Mouse (Mus musculus) neural tube, embryonic 11.5 days (tissue): ENCODE measurements around the gene Il10rb. TPM values are rescaled to one million over a fixed set of nuclear protein-coding genes. Genes with fewer than 3 reads are reported as not detected.
A peak's percentile ranks its signal among the peaks of the same experiment; 100 is the strongest.

Experiments
- ATAC-seq: fragments of 200-750 bp; cut with Nextera tagmentation; 2 replicates; pipeline ENCODE4 v1.8.0; 2017; ENCODE audit warnings: moderate number of reproducible peaks, mild to moderate bottlenecking, moderate TSS enrichment, moderate library complexity; ENCODE audit not compliant: insufficient read depth, low FRiP score, low TSS enrichment
- DNase-seq: peaks from one replicate; pipeline ENCODE4 v3.0.0-alpha.2; 2015; ENCODE audit warnings: low spot score
- H3K27ac ChIP-seq: fragments of 300-500 bp; sonication (generic); 2 replicates; pipeline ENCODE4 v1.5.1; 2014; ENCODE audit warnings: low read depth, mild to moderate bottlenecking, low read length
- H3K27me3 ChIP-seq: fragments of 300-500 bp; sonication (generic); 2 replicates; pipeline ENCODE4 v1.6.1; 2014; ENCODE audit warnings: mild to moderate bottlenecking, low read length, mixed read lengths; ENCODE audit not compliant: control insufficient read depth, insufficient read depth
- H3K36me3 ChIP-seq: fragments of 300-500 bp; sonication (generic); 2 replicates; pipeline ENCODE4 v1.6.1; 2014; ENCODE audit warnings: mild to moderate bottlenecking, low read length, moderate library complexity, mixed read lengths; ENCODE audit not compliant: control insufficient read depth, insufficient read depth
- H3K4me1 ChIP-seq: fragments of 300-500 bp; sonication (generic); 2 replicates; pipeline ENCODE4 v1.6.1; 2014; ENCODE audit warnings: low read length, mixed read lengths; ENCODE audit not compliant: control insufficient read depth, insufficient read depth
- H3K4me2 ChIP-seq: fragments of 300-500 bp; sonication (generic); 2 replicates; pipeline ENCODE4 v1.6.1; 2014; ENCODE audit warnings: low read depth, mild to moderate bottlenecking, moderate library complexity
- H3K4me3 ChIP-seq: fragments of 300-500 bp; sonication (generic); 2 replicates; pipeline ENCODE4 v1.5.1; 2014; ENCODE audit warnings: low read depth, low read length
- H3K9ac ChIP-seq: fragments of 300-500 bp; sonication (generic); 2 replicates; pipeline ENCODE4 v1.6.1; 2014; ENCODE audit warnings: mild to moderate bottlenecking, low read length
- H3K9me3 ChIP-seq: fragments of 300-500 bp; sonication (generic); 2 replicates; pipeline ENCODE4 v1.6.1; 2016; ENCODE audit warnings: low read length; ENCODE audit not compliant: control insufficient read depth
- WGBS: fragments of 180-500 bp; shearing (Covaris S2); extraction: QIAGEN DNeasy Blood & Tissue Kit; methylation state at CpG from one replicate; pipeline ENCODE4 v1.1.7; 2014; 5-methylcytosine and 5-hydroxymethylcytosine counted together
- polyA plus RNA-seq: library from polyadenylated mRNA; unstranded; fragments of >200 nt; fragmentation: Nextera tagmentation; extraction: Ambion mirVana; gene quantifications from 2 replicates; pipeline ENCODE4 v1.2.1, GENCODE M21; 2014

Gene Il10rb
- polyA plus RNA-seq, 1 experiment from 2014 or later: 6.8 TPM

- Histone ChIP-seq H3K4me2 (no peak overlapping the region; the same call in 1 of the 2 replicates), H3K36me3 (0 out of 2 replicates have a peak, but pooled peaks cover 2% of the 10 kb centered on the region), H3K4me3 (no peak overlapping the region), H3K27me3 (no peaks in the 10 kb centered on the region), H3K9me3 (no peaks in the 10 kb centered on the region), H3K27ac (no peak overlapping the region), H3K4me1 (peaks cover 8% of the 10 kb centered on the region), H3K9ac (no peak overlapping the region)
- 53% methylated on average over 6 of the region's 6 CpGs for WGBS
- peak; percentile 41 for DNase-seq
- no peak for ATAC-seq
These were observed 60.6 kb downstream of the Il10rb start for GRCm38 (mm10) chr16:91466566-91466965.

GRCm38 (mm10) chr16:91470470-91470869 is 64.5 kb downstream of the Il10rb start:
- H3K27ac ChIP-seq: no peak overlapping the region
- 83% methylated on average over 3 of the region's 3 CpGs for WGBS
- H3K27me3 ChIP-seq: no peaks in the 10 kb centered on the region
- no peak for ATAC-seq
- 0 out of 2 replicates have a peak, but pooled peaks cover 2% of the 10 kb centered on the region for H3K36me3 ChIP-seq
- no peak for DNase-seq
- no peak overlapping the region for H3K4me3 ChIP-seq
- no peak overlapping the region for H3K4me2 ChIP-seq
- peaks cover 3% of the 10 kb centered on the region; the same call in 1 of the 2 replicates for H3K4me1 ChIP-seq
- H3K9ac ChIP-seq: no peak overlapping the region
- H3K9me3 ChIP-seq: no peaks in the 10 kb centered on the region

- Histone ChIP-seq H3K4me3 (no peak overlapping the region), H3K36me3 (0 out of 2 replicates have a peak, but pooled peaks cover 2% of the 10 kb centered on the region), H3K4me2 (no peak overlapping the region), H3K9ac (no peak overlapping the region), H3K27me3 (no peaks in the 10 kb centered on the region), H3K4me1 (no peaks in the 10 kb centered on the region), H3K27ac (no peak overlapping the region), H3K9me3 (no peaks in the 10 kb centered on the region)
- DNase-seq: no peak
- 82% methylated on average over 6 of the region's 6 CpGs for WGBS
- no peak for ATAC-seq
These were observed 65.5 kb downstream of the Il10rb start for GRCm38 (mm10) chr16:91471481-91471880.

Other genes with a start within 250 kb of the Il10rb start
- gene Olig2, start 180.7 kb upstream of the Il10rb start, polyA plus RNA-seq: 1.2 and 2.0 TPM in 2 replicates
- gene Olig1, start 136.4 kb upstream of the Il10rb start, polyA plus RNA-seq: 0.31 and 0.45 TPM in 2 replicates
- 30.0 and 32.9 TPM in 2 replicates for gene Ifnar2, start 33.4 kb upstream of the Il10rb start, polyA plus RNA-seq
- not detected in 2 replicates for gene Gm21970, start 14.4 kb upstream of the Il10rb start, polyA plus RNA-seq
- gene Ifnar1, start 79.1 kb downstream of the Il10rb start, polyA plus RNA-seq: 53.9 and 56.0 TPM in 2 replicates
- 35.8 and 40.8 TPM in 2 replicates for gene Ifngr2, start 140.9 kb downstream of the Il10rb start, polyA plus RNA-seq
- 51.9 and 57.4 TPM in 2 replicates for gene Tmem50b, start 191.6 kb downstream of the Il10rb start, polyA plus RNA-seq
- 4.8 and 5.0 TPM in 2 replicates for gene Dnajc28, start 212.9 kb downstream of the Il10rb start, polyA plus RNA-seq
- 106 and 116 TPM in 2 replicates for gene Gart, start 240.8 kb downstream of the Il10rb start, polyA plus RNA-seq
- gene Son, start 241.3 kb downstream of the Il10rb start, polyA plus RNA-seq: 130 and 133 TPM in 2 replicates